Mouse (Mus musculus): ENCODE data around the gene Olfr319.
"Not testable (repeated sequence)": the region's sequence is repeated elsewhere in the genome, so short reads cannot be mapped to it uniquely, and the experiment has no call there.

Gene Olfr319

GRCm38 (mm10) chr11:58698862-58699261 is at the start of gene Olfr319:
TSS of gene Olfr319 (plus strand) at chr11:58699162.
- no peak for DNase-seq (ENCODE audit: extremely low spot score, low read depth, low spot score)

- no peak for DNase-seq (ENCODE audit: extremely low spot score, low read depth, low spot score)
Measured at GRCm38 (mm10) chr11:58655151-58655550, 43.8 kb upstream of the Olfr319 start.

GRCm38 (mm10) chr11:58658596-58658995 is 40.4 kb upstream of the Olfr319 start, which contains the start of gene Olfr322:
TSS of gene Olfr322 (plus strand) at chr11:58658782.
- no peak for DNase-seq (ENCODE audit: extremely low spot score, low read depth, low spot score)

- no peak for DNase-seq (ENCODE audit: extremely low spot score, low read depth, low spot score)
Measured at GRCm38 (mm10) chr11:58669252-58669651, 29.7 kb upstream of the Olfr319 start.

GRCm38 (mm10) chr11:58671825-58672224 is 27.1 kb upstream of the Olfr319 start:
- DNase-seq (ENCODE audit: extremely low spot score, low read depth, low spot score) = no peak

- DNase-seq (ENCODE audit: extremely low spot score, low read depth, low spot score) = no peak
Measured at GRCm38 (mm10) chr11:58680799-58681198, 18.2 kb upstream of the Olfr319 start, which contains the start of gene Olfr320. TSS of gene Olfr320 (plus strand) at chr11:58681099.

GRCm38 (mm10) chr11:58709086-58709485 is 10.1 kb downstream of the Olfr319 start:
- DNase-seq (ENCODE audit: extremely low spot score, low read depth, low spot score) = no peak

GRCm38 (mm10) chr11:58717723-58718122 is 18.8 kb downstream of the Olfr319 start:
- not testable (repeated sequence) for DNase-seq (ENCODE audit: extremely low spot score, low read depth, low spot score)

- DNase-seq (ENCODE audit: extremely low spot score, low read depth, low spot score) = no peak
Measured at GRCm38 (mm10) chr11:58719701-58720100, 20.7 kb downstream of the Olfr319 start.

GRCm38 (mm10) chr11:58723914-58724313 is 25.0 kb downstream of the Olfr319 start, which contains the start of gene Olfr318:
TSS of gene Olfr318 (minus strand) at chr11:58724014.
- no peak for DNase-seq (ENCODE audit: extremely low spot score, low read depth, low spot score)

- DNase-seq (ENCODE audit: extremely low spot score, low read depth, low spot score) = not testable (repeated sequence)
Measured at GRCm38 (mm10) chr11:58727896-58728650, 29.1 kb downstream of the Olfr319 start.

- DNase-seq (ENCODE audit: extremely low spot score, low read depth, low spot score) = no peak
Measured at GRCm38 (mm10) chr11:58733372-58733771, 34.4 kb downstream of the Olfr319 start.

GRCm38 (mm10) chr11:58738792-58739262 is 39.9 kb downstream of the Olfr319 start, which contains the start of gene Olfr317:
TSS of gene Olfr317 (minus strand) at chr11:58739212.
- DNase-seq (ENCODE audit: extremely low spot score, low read depth, low spot score) = no peak

- DNase-seq (ENCODE audit: extremely low spot score, low read depth, low spot score) = not testable (repeated sequence)
Measured at GRCm38 (mm10) chr11:58751096-58751495, 52.1 kb downstream of the Olfr319 start.

GRCm38 (mm10) chr11:58752434-58752833 is 53.5 kb downstream of the Olfr319 start, which contains the start of gene Olfr316:
TSS of gene Olfr316 (plus strand) at chr11:58752734.
- DNase-seq (ENCODE audit: extremely low spot score, low read depth, low spot score) = no peak

Measured in hindlimb bud, embryonic 11.5 days (tissue).